Mouse (Mus musculus) gastrocnemius, adult 8-10 months (tissue): ENCODE measurements around the gene Mtx3. TPM values are rescaled to one million over a fixed set of nuclear protein-coding genes. Genes with fewer than 3 reads are reported as not detected.

ENCODE experiments used
- DNase-seq, 2 experiments: peaks; one replicate each; pipeline ENCODE4 v3.0.0; 2022; ENCODE audit warnings: low spot score in 2 of 2
- total RNA-seq, 4 experiments: library from RNA; stranded (reverse); gene quantifications; 2 replicates each; pipeline ENCODE4 v1.2.4; 2022

The Mtx3 gene
- 1 to 10 TPM; 2.4 to 3.6 (median 3.3) TPM for total RNA-seq

DNA sequence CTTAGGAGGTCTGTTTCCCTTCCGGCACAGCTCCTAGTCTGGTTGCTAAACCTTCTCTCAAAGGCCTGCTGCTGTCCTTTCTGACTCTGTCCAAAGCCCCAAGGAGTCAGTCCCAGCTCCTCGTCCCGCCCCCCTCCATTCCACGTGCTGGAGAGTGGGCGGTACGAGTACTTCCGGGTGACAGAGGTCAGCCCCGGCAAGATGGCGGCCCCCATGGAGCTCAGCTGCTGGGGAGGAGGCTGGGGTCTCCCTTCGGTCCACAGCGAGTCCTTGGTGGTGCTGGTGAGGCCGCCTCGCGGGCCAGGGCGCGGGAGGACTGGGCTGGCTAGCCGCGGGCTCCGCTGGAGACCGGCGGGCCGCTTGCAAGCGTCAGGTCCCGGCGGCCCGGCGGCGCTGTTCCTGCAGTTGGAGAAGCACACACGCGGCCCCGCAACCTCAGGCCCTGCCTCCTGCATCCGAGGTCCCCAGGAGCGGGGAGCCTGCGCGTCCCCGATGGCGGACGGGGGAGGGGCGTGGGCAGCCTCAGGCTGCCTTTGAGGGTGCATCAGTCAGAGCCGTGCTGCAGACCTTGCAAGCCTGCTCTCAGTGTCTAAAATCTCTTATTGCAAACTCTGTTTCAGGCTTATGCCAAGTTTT lies at the start of gene Mtx3:
Mtx3 (plus strand) TSS at position 175 of the 636 bp plus-strand sequence.
- DNase-seq, result peak; percentile 79

DNA sequence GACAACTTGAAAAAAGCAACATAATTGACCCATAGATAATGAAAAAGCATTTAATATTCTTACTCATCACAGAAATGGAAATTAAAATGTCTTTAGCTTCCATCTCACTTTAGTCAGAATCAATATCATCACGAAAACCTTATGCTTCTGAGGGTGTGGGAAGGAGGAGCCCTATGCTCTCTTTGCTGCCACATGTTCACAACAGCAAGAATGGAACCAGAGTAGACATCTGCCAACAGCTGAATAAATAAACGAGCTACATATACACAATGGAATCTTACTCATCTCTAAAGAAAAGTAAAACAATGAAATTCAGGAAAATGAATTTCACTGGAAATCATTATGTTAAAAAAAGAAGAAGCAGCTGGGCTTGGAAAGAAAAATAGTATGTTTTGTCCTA lies 45.7 kb upstream of the Mtx3 start:
- DNase-seq, result no peak

DNA sequence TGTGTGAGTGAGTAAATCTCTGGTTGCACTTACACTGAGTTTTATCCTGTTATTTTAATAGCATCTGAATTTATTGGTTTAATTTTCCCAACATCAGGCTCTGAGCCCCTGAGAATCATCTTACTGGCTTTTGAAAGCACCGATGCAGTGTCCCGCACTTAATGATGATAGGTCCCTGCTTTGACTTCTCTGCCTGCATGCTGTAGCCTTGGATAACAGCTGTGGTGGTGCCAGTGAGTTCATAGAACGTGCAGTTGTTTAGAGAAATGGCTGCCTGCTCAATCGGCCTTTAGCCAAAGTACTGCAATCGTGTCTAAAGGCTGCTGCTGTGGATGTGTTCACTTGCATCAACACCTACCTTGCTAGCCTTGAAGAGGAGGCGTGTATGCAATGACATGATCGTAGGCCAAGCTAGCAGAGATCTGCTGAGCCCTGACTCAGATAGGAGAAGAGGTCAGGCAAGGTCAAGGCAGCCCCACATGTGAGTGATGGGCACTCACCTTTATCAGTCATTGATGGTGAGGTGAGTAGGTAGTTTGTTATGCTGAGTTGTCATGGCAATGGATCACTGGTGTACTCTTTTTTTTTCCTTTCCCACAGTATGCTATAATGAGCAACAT lies 45.1 kb upstream of the Mtx3 start:
- no peak for DNase-seq

DNA sequence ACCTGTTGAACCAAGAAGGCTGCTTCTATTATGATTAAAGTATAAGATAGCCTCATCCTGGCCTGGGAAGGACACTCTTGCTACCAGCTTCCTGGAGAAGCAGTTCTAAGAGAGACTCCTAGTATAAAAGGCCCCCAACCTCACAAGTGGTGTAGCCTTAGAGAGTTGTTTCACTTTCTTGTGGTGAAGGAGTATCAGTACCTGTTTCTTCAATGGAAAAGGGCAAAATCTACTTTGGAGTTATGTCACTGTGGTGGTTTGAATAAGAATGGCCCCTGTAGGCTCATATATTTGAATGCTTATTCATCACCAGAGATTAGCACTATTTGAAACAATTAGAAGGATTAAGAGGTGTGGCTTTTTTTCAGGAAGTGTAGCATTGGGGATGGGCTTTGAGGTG lies 37.8 kb upstream of the Mtx3 start:
- DNase-seq, result no peak

DNA sequence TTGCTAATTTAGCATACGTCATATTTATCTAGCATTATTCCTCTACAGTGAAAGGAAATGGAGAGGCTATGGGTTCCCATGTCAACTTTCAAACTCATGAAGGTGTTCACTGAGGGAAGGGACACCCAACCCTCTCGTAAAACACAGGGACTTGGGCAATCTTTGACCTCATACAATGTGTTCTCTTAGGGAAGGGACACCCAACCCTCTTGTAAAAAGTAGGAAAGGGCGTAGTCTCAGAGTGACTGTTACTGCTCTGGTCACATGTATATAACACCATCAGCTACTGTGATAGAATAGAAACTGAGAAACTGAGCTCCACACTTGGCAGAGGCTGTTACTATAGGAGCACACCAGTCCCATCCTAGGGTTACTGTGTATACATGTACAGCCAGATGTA lies 36.7 kb upstream of the Mtx3 start:
- no peak for DNase-seq

DNA sequence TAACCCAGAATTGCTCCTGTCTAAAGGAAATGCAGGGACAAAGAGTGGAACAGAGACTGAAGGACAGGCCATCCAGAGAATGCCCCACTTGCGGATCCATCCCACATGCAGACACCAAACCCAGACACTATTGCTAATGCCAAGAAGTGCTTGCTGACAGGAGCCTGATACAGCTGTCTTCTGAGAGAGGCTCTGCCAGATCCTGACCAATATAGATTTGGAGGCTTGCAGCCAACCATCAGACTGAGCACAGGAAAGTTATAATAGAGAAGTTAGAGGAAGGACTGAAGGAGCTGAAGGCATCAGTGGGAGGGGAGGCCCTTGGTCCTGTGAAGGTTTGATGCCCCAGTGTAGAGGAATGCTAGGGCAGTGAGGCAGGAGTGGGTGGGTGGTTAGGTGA lies 34.0 kb upstream of the Mtx3 start:
- DNase-seq, result peak; percentile 11 to 31

DNA sequence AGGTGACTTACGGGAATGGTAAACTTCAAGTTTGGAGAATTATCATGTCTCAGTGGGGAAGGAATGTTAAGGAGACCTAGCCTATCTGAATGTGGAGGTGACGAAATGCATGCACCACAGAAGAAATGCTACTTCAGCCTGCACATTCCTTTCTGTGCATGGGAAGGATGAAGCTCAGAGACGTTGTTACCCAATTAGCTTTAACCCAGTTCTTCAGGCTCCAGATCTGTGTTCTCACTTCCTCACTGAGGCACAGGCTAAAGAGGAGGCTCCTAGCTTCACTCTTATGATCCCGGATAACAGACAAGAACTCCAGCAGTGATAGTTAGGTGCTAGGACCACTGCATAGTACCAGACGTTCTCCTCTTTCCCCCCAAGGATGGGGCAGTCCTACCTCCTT lies 28.2 kb upstream of the Mtx3 start:
- no peak for DNase-seq

DNA sequence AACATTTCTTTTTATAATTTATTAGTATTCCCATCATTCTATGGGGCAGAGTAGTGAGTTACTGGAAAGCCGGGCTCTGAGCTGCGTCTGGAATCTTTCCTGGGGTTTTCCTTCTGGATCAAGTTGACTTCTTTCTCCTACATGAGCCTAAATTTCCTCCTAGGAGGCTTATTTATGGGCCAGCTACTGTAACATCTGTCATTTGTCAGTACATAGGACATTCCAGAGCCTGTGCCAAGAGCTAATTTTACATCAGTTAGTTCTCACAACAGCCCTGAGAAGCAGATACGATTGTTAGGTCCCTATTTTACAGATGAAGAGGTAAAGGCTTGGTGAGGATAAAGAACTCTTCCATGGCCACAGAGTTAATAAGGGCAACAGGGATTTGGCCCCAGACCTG lies 27.2 kb upstream of the Mtx3 start:
- no peak for DNase-seq

DNA sequence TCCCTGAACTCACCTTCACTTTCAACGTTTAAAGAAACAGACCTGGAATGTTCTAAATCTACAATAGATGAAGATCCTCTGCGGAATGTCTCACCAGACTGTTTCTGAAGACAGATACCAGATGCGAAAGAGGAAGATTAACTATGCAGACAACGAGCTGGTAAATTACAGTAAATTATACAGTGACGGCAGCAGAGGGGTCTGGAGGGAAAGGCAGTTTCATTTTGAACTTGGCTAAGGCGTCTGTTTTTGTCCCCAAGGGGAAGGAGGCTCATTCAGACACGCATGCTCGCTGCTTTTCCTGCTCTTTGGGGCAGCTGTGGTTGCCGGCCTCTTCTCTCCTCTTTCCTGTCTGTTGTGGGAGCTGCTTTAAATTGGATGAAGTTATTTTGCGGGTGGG lies 15.7 kb upstream of the Mtx3 start:
- no peak for DNase-seq

DNA sequence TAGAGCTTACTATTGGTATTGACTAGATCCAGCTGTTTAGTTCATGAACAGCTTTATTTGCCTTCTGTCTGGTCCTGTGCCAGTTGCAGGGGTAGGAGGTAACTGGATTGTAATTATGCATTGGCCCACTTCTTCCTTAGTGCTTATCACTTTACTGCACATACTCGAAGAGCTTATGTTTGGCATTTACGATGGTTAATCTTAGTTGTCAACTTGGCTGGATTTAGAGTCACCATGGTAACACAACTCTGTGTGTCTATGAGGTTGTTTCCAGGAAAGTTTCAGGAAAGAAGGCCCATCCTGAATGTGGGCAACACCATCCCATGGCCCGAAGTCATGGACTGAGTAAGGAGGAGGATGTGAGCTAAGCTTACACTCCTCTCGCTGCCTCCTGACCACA lies 11.4 kb upstream of the Mtx3 start:
- DNase-seq, result no peak

DNA sequence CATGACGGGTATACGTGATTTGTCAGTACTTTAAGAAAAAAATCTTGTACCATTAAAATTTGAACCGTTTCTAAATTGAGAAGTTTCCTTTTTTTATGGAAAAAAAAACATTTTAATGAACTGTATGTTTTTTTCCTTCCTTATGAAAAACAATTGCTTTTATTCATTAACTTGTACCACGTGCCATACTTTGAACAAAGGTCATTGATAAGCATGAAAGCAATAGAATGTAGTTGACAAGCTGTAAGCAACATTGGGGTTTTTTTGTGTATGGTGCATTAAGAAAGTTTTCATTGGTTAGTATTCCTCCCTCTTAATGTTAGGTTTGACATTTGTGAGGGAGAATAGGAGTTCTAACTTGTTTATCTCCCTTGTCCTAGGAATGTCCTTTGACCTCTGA lies 1.9 kb downstream of the Mtx3 start:
- no peak for DNase-seq

DNA sequence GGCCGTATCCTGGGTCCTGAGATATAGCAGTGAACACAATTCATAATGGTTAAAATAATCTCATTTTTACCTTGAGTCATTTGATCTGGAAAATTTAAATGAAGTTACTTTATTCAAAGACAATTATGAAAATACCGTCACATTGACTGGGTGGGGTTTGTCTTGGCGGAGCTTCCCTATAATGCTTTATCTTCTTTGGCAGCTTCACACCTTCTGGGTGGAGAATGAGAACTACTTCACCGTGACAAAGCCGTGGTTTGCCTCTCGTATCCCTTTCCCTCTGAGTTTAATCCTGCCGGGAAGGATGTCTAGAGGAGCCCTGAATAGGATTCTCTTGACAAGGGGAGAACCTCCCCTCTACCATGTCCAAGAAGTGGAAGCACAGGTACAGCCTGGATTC lies 2.8 kb downstream of the Mtx3 start:
- no peak for DNase-seq

DNA sequence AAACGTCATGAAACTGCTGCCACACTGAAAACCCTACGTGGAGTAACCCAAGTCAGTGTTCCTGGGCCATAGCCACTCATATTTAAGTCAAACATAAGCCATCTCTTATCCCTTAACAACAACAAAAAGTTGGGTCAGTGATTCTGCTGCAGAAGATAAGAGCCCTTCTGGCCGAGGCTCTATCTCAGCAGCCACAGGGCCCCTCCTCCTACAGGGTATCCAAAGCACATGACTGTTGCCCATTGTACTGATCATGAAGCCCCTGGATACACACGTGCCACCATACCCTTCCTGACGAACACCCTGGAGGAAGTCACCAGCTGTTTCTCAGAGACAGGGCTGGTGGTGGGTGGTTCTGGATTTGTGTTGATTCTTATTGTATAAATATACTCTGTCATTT lies 3.4 kb downstream of the Mtx3 start:
- no peak for DNase-seq

DNA sequence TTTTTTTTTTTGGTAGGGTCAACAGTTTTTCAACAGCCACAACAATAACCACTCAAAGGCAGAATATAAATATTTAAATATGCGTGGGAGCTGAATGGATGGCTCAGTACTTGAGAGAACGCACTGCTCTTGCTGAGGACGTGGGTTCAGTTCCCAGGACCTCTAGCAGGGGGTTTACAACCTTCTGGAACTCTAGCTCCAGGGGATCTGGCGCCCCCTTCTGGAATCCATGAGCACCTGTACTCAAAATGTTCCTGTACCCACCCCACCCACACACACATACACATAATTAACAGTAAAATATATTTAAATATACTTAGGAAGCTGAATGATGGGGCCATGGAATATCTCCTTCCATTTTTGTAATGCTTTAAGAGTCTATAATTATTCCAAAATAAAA lies 11.3 kb downstream of the Mtx3 start:
- DNase-seq, result no peak

DNA sequence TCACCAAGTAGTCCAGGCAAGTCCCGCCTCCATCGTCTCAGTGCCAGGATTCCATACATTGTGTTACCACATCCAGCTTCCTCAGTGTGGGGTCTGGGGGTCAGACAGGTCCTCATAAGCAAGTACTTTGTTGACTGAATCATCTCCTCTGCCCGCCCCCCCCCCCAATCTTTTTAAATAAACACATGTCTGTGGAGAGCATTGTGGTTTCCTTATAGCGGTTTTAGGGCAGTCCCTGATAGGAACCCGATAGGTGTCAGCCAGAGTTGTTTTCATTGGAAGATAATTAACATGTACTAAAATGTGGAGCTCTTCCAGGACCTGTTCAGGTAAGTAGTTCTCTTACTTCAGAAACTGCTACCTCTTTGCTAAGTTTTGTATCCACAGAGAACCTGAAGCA lies 14.2 kb downstream of the Mtx3 start:
- no peak for DNase-seq

DNA sequence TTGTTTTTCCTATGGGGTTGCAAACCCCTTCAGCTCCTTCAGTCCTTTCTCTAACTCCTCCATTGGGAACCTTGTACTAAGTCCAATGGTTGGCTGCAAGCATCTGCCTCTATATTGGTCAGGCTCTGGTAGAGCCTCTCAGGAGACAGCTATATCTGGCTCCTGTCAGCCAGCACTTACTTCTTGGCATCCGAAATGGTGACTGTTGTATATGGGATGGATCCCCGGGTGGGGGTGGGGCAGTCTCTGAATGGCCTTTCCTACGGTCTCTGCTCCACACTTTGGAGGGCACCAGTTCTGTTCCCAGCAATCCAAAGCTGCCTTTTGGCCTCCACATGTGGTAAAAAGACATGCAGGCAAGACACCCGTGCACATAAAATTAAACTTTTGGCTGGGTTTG lies 15.4 kb downstream of the Mtx3 start:
- no peak for DNase-seq

DNA sequence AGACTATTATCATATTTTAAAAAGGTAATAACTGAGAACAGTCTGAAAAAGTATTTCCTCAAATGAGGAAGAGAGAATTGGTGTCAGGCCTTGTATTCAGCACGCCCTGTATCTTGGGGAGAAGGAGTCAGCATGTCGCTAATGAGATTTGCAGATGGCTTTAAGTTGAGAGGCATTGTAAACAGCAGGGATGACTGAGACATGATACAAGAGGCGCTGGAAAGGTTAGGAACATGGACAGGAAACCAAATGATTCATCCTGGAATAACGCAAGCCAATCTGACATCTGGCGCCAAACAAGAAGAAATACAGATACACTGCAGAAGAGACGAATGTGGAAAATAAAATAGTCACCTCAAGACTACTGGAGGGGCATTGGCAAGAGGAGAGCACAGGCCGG lies 20.8 kb downstream of the Mtx3 start:
- DNase-seq, result no peak

DNA sequence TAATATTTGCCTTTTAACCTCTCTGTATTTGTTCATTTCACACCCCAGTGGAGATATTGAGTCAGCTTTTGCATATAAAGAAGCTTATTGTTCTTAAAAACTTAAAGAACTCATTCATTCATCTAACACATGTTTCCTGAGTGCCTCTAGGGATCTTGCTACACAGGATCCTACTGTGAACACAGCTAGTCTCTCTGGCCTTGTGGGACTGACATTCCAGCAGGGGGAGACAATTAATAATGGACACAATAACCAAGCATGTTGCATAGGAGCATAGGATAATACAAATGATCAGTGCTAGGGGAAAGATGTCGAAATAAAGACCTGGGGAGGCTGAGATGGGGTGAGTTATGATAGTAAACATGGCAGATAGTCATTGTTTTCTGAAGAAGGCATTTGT lies 22.1 kb downstream of the Mtx3 start:
- no peak for DNase-seq

DNA sequence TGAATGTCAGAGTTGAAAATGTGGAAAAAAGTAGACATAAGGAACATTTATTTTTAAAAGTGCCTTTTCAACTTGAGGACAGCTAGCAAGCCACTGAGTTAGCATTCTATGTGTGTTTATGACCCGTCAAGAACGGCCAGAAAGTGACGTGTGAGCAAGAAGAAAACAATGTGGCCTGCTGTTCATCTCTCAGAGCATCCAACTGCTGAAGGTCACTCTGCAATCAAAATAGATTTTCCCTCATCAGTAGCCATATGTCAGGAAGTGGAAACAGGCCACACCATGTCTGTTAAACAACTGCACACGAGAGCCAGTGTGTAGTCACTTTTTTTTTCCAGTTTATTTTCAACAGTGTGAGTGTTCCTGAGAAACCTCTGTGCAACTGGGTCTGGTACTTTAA lies 35.0 kb downstream of the Mtx3 start:
- no peak for DNase-seq

DNA sequence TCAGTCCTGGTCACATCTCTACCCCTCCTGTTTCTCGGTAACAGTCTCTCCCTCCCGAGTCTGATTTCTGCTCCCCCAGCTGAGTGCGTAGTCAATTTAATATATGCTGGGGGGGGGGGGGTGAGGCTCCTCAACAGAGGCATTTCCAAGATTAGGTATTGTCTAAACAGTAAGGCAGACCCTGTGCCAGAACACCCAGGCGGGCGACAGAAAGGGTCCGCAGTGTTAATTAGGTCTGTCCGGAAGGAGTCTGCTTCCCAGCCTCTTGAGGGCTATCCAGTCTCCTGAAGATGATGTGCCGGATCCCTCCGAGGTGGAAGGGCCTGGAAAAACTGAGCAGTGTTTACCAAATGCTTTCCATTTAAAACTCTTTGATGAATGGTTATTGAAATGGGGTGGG lies 35.4 kb downstream of the Mtx3 start:
- no peak for DNase-seq

DNA sequence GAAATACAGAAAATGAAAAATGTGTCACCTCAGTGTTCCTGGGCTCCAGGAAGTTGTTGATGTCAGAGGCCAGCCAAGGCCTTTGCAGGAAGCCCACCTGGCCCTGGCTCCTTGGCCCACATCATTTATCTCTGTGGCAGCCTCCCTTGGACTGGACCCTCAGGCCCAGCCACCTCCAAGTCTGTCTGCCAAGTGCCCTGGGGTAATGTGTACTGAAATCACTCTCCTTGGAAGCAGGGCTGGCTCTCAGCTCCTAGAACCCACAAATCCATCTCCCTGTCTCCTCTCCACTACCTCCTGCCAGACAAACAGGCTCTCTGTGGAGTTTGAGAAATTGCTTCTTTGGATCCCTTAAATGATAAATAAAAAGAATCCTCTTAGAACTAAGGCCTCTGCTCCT lies 36.0 kb downstream of the Mtx3 start:
- no peak for DNase-seq

DNA sequence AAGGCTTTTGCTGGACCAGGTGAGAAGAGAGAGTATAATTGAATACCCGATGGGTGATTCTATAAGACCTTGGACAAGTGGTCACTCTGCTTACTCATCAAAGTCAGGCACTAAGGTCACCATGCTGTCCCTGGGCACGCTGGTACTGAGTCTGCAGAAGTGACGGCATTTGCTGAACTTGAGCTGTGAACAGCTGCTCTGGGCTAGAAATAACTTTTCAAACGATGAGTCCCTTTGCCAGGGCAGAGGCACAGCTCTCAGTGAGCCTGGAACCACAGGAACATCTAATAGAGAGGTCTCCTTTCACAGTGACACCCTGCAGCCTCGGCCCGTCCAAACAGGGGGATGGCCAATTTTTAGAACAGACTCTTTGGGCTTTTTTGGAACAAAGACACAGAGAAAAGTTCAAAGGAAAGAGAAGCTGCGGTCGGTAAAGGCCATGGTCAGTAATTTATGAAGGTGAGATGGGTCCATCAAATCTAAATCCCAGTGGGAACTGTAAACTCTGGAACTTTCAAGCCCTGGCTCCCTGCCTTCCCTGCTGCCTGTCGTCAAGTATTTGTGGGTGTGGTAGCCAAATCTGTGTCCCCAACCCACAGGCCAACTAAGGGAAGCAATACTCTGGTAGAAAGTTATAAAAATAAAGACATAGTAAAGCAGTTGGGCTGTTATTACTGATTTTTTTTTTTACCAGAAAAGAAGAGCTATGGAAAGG lies 37.9 kb downstream of the Mtx3 start:
- DNase-seq, result peak; percentile 72 to 80
